Mouse (Mus musculus): ENCODE measurements around the gene Hhat. TPM values are rescaled to one million over a fixed set of nuclear protein-coding genes. Genes with fewer than 3 reads are reported as not detected.

The Hhat gene
- total RNA-seq, 1 experiment, result 2.8 TPM

GRCm38 (mm10) chr1:192755246-192755645, 15.8 kb downstream of the Hhat start:
- Histone ChIP-seq H3K4me3 (ENCODE audit: insufficient read depth in 1 of 2, low read depth in 1 of 2, low read length in 2 of 2, poor library complexity in 1 of 2, severe bottlenecking in 1 of 2) (no peak overlapping the region), H3K9me3 (ENCODE audit: control insufficient read depth, insufficient read depth, low read depth, low read length) (no peaks in the 10 kb centered on the region), H3K27ac (ENCODE audit: insufficient read depth, low read depth, low read length, poor library complexity, severe bottlenecking) (no peak overlapping the region), H3K4me1 (ENCODE audit: control insufficient read depth in 2 of 2, insufficient read depth in 2 of 2, low read length in 2 of 2, poor library complexity in 1 of 2) (no peaks in the 10 kb centered on the region; a peak in 1 of 4 replicates), H3K36me3 (ENCODE audit: control insufficient read depth, insufficient read depth, low read length, poor library complexity, severe bottlenecking) (no peaks in the 10 kb centered on the region), H3K9ac (ENCODE audit: insufficient read depth, low read depth, low read length, poor library complexity, severe bottlenecking) (no peak overlapping the region)
- TF ChIP-seq CHD2 (IDR thresholded peaks at IDR 0.05; ENCODE audit: low read depth, low read length) (no peak), MAFK (IDR thresholded peaks at IDR 0.05; ENCODE audit: insufficient read depth, low read depth, low read length) (no peak), ZNF384 (IDR thresholded peaks at IDR 0.05; ENCODE audit: low read depth, low read length) (no peak), HCFC1 (IDR thresholded peaks at IDR 0.05; ENCODE audit: borderline replicate concordance, insufficient read depth, low read length) (no peak), ZC3H11A (IDR thresholded peaks at IDR 0.05; ENCODE audit: borderline replicate concordance, low read depth, low read length) (no peak)
- DNase-seq (ENCODE audit: low read depth, low spot score), result no peak
- in situ Hi-C loops (cut with MboI; ENCODE audit: low sequenced_read_pairs in 2 of 2, unreplicated experiment in 2 of 2), result loop anchor here in 1 of 2 experiments (25.0 kb wide), 1 partner anchor 332 kb away; no protein-coding TSS in a partner anchor

- TF ChIP-seq MAFK (IDR thresholded peaks at IDR 0.05; ENCODE audit: insufficient read depth, low read depth, low read length) (no peak), ZNF384 (IDR thresholded peaks at IDR 0.05; ENCODE audit: low read depth, low read length) (no peak), CHD2 (IDR thresholded peaks at IDR 0.05; ENCODE audit: low read depth, low read length) (no peak), HCFC1 (IDR thresholded peaks at IDR 0.05; ENCODE audit: borderline replicate concordance, insufficient read depth, low read length) (no peak), ZC3H11A (IDR thresholded peaks at IDR 0.05; ENCODE audit: borderline replicate concordance, low read depth, low read length) (no peak)
- Histone ChIP-seq H3K9ac (ENCODE audit: insufficient read depth, low read depth, low read length, poor library complexity, severe bottlenecking) (no peak overlapping the region), H3K27ac (ENCODE audit: insufficient read depth, low read depth, low read length, poor library complexity, severe bottlenecking) (no peak overlapping the region), H3K4me1 (ENCODE audit: control insufficient read depth in 2 of 2, insufficient read depth in 2 of 2, low read length in 2 of 2, poor library complexity in 1 of 2) (peaks cover 0 to 3% of the 10 kb centered on the region in 2 experiments; a peak in 1 of 4 replicates), H3K9me3 (ENCODE audit: control insufficient read depth, insufficient read depth, low read depth, low read length) (no peaks in the 10 kb centered on the region), H3K36me3 (ENCODE audit: control insufficient read depth, insufficient read depth, low read length, poor library complexity, severe bottlenecking) (no peaks in the 10 kb centered on the region), H3K4me3 (ENCODE audit: insufficient read depth in 1 of 2, low read depth in 1 of 2, low read length in 2 of 2, poor library complexity in 1 of 2, severe bottlenecking in 1 of 2) (no peak overlapping the region)
- in situ Hi-C loops (cut with MboI; ENCODE audit: low sequenced_read_pairs in 2 of 2, unreplicated experiment in 2 of 2), result loop anchor here in 1 of 2 experiments (25.0 kb wide), 1 partner anchor 333 kb away; no protein-coding TSS in a partner anchor
- DNase-seq (ENCODE audit: low read depth, low spot score), result no peak
Observed at GRCm38 (mm10) chr1:192754268-192754667, 16.8 kb downstream of the Hhat start.

GRCm38 (mm10) chr1:192752659-192753601, 18.1 kb downstream of the Hhat start:
- H3K27ac ChIP-seq (ENCODE audit: insufficient read depth, low read depth, low read length, poor library complexity, severe bottlenecking), result no peak overlapping the region

GRCm38 (mm10) chr1:192750042-192750437, 21.0 kb downstream of the Hhat start:
- H3K9ac ChIP-seq (ENCODE audit: insufficient read depth, low read depth, low read length, poor library complexity, severe bottlenecking), result no peak overlapping the region
- H3K9me3 ChIP-seq (ENCODE audit: control insufficient read depth, insufficient read depth, low read depth, low read length), result no peaks in the 10 kb centered on the region
- no peak for TF ChIP-seq ZNF384 (IDR thresholded peaks at IDR 0.05; ENCODE audit: low read depth, low read length)
- no peak for TF ChIP-seq MAFK (IDR thresholded peaks at IDR 0.05; ENCODE audit: insufficient read depth, low read depth, low read length)
- TF ChIP-seq CHD2 (IDR thresholded peaks at IDR 0.05; ENCODE audit: low read depth, low read length), result no peak
- TF ChIP-seq ZC3H11A (IDR thresholded peaks at IDR 0.05; ENCODE audit: borderline replicate concordance, low read depth, low read length), result no peak
- no peak for TF ChIP-seq HCFC1 (IDR thresholded peaks at IDR 0.05; ENCODE audit: borderline replicate concordance, insufficient read depth, low read length)
- H3K4me1 ChIP-seq (ENCODE audit: control insufficient read depth in 2 of 2, insufficient read depth in 2 of 2, low read length in 2 of 2, poor library complexity in 1 of 2), result peaks cover 0 to 3% of the 10 kb centered on the region in 2 experiments; a peak in 1 of 4 replicates
- no peak for DNase-seq (ENCODE audit: low read depth, low spot score)
- H3K36me3 ChIP-seq (ENCODE audit: control insufficient read depth, insufficient read depth, low read length, poor library complexity, severe bottlenecking), result no peaks in the 10 kb centered on the region
- no peak overlapping the region for H3K27ac ChIP-seq (ENCODE audit: insufficient read depth, low read depth, low read length, poor library complexity, severe bottlenecking)
- no peak overlapping the region for H3K4me3 ChIP-seq (ENCODE audit: insufficient read depth in 1 of 2, low read depth in 1 of 2, low read length in 2 of 2, poor library complexity in 1 of 2, severe bottlenecking in 1 of 2)
- in situ Hi-C loops (cut with MboI; ENCODE audit: low sequenced_read_pairs in 2 of 2, unreplicated experiment in 2 of 2), result loop anchor here in 1 of 2 experiments (25.0 kb wide), 1 partner anchor 337 kb away; no protein-coding TSS in a partner anchor

More at GRCm38 (mm10) chr1:192752659-192753601, 18.1 kb downstream of the Hhat start:
- Histone ChIP-seq H3K4me1 (ENCODE audit: control insufficient read depth in 2 of 2, insufficient read depth in 2 of 2, low read length in 2 of 2, poor library complexity in 1 of 2) (peaks cover 0 to 3% of the 10 kb centered on the region in 2 experiments; a peak in 1 of 4 replicates), H3K4me3 (ENCODE audit: insufficient read depth in 1 of 2, low read depth in 1 of 2, low read length in 2 of 2, poor library complexity in 1 of 2, severe bottlenecking in 1 of 2) (no peak overlapping the region), H3K9ac (ENCODE audit: insufficient read depth, low read depth, low read length, poor library complexity, severe bottlenecking) (no peak overlapping the region), H3K36me3 (ENCODE audit: control insufficient read depth, insufficient read depth, low read length, poor library complexity, severe bottlenecking) (no peaks in the 10 kb centered on the region), H3K9me3 (ENCODE audit: control insufficient read depth, insufficient read depth, low read depth, low read length) (no peaks in the 10 kb centered on the region)
- in situ Hi-C loops (cut with MboI; ENCODE audit: low sequenced_read_pairs in 2 of 2, unreplicated experiment in 2 of 2), result loop anchor here in 1 of 2 experiments (25.0 kb wide), 1 partner anchor 334 kb away; no protein-coding TSS in a partner anchor
- TF ChIP-seq CHD2 (IDR thresholded peaks at IDR 0.05; ENCODE audit: low read depth, low read length) (no peak), ZNF384 (IDR thresholded peaks at IDR 0.05; ENCODE audit: low read depth, low read length) (no peak), HCFC1 (IDR thresholded peaks at IDR 0.05; ENCODE audit: borderline replicate concordance, insufficient read depth, low read length) (no peak), ZC3H11A (IDR thresholded peaks at IDR 0.05; ENCODE audit: borderline replicate concordance, low read depth, low read length) (no peak), MAFK (IDR thresholded peaks at IDR 0.05; ENCODE audit: insufficient read depth, low read depth, low read length) (no peak)
- no peak for DNase-seq (ENCODE audit: low read depth, low spot score)
